Mouse (Mus musculus) adrenal gland, postnatal 10 days (tissue): ENCODE data around the gene Vmn1r225. TPM values are rescaled to one million over a fixed set of nuclear protein-coding genes. Genes with fewer than 3 reads are reported as not detected.
"Not testable (repeated sequence)": the region's sequence is repeated elsewhere in the genome, so short reads cannot be mapped to it uniquely, and the experiment has no call there.

Source experiments
- DNase-seq: peaks from one replicate; pipeline ENCODE4 v3.0.0; 2021; ENCODE audit warnings: mixed read lengths
- long read RNA-seq, 2 experiments: library from polyadenylated mRNA; stranded (forward); transcript quantifications; one replicate each; pipeline ENCODE4 v2.0.0; 2021
- total RNA-seq, 2 experiments: library from RNA; stranded (reverse); gene quantifications; 2 replicates each; pipeline ENCODE4 v1.2.3; 2021

Vmn1r225 gene
- total RNA-seq: not detected
- long read RNA-seq, experiment 1: 0 reads
- long read RNA-seq, experiment 2: 0 reads

DNA sequence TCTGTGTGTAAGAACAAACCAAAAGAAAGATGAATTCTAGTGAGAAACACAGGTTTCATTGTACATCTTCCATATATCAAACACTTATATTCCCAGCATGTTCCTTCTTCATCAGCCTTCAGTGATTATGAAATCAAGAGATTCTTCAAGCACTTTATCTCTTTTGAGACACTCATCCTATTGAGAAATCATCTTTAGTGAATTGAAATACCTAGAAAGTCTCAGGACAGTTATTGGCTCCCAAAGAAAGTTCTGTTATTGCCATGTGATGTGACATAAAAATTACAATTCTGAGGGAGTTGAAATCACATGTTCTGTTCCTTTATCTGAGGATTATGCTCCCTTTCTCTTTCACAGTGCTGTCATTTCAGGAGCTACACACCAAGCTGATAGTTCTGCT, at the start of gene Vmn1r225:
TSS of gene Vmn1r225 (plus strand) at position 301 of the 400 bp plus-strand sequence.
- no peak for DNase-seq

DNA sequence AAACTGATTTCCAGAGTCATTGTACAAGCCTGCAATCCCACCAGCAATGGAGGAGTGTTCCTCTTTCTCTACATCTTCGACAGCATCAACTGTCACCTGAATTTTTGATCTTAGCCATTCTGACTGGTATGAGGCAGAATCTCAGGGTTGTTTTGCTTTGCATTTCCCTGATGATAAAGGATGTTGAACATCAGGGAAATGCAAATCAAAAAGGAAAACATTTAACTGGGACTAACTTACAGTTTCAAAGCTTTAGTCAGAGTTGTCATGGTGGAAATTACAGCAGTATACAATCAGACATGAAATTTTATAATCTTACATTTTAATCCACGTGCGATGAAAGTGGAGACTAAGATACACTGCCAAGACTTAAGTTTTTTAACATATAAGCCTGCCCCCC, 24.6 kb upstream of the Vmn1r225 start:
- no peak for DNase-seq

DNA sequence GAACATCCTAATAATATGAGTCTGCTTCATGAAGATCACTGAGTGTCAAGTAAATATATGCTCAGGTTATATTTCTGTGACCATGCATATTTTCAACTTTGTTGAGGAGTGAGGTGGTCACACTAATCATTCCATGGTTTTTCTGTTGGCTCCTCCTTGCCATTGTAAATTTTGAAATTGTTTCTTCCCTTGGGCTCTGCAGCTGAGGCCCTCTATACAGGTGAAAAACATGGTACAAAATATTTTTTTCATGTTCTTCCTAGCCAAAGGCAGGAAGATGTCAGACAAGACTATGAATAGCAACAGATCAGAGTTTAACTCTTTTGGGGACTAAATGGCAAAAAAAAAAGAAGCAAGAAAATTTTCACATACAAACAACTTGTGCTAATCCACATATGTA, 16.7 kb upstream of the Vmn1r225 start, which contains the start of gene Vmn2r108:
TSS of gene Vmn2r108 (minus strand) at position 101 of the 400 bp plus-strand sequence.
- DNase-seq: no peak

DNA sequence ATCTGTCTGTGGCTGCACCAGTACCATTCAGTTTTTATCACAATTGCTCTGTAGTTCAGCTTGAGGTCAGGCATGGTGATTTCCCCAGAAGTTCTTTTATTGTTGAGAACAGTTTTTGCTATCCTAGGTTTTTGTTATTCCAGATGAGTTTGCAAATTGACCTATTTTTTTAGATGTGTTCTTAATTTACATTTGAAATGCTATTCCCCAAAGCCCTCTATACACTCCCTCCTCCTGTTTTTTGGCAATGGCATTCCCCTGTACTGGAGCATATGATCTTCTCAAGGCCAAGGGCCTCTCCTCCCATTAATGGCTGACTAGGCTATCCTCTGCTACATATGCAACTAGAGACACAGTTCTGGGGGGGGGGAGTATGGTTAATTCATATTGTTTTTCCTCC, 10.3 kb downstream of the Vmn1r225 start:
- DNase-seq: not testable (repeated sequence)

Other genes with a start within 250 kb of the Vmn1r225 start
- gene Vmn2r106, start 212.6 kb upstream of the Vmn1r225 start, total RNA-seq: not detected
- not detected for gene Vmn2r107, start 152.9 kb upstream of the Vmn1r225 start, total RNA-seq
- not detected for gene Vmn1r224, start 84.0 kb upstream of the Vmn1r225 start, total RNA-seq
- gene Vmn2r108, start 16.8 kb upstream of the Vmn1r225 start, total RNA-seq: not detected
- gene Vmn2r109, start 66.6 kb downstream of the Vmn1r225 start, total RNA-seq: not detected
- not detected for gene Vmn2r110, start 98.3 kb downstream of the Vmn1r225 start, total RNA-seq
- not detected for gene Fpr-rs3, start 126.7 kb downstream of the Vmn1r225 start, total RNA-seq
- gene Vmn1r226, start 184.7 kb downstream of the Vmn1r225 start, total RNA-seq: not detected
- gene Vmn1r227, start 231.7 kb downstream of the Vmn1r225 start, total RNA-seq: not detected